Mouse (Mus musculus) ES-Bruce4 (cell line): Measurements from ENCODE around the gene Cacng6. TPM values are rescaled to one million over a fixed set of nuclear protein-coding genes. Genes with fewer than 3 reads are reported as not detected.
A peak's percentile ranks its signal among the peaks of the same experiment; 100 is the strongest.

ENCODE experiments used
- H3K27ac ChIP-seq: 2 replicates; pipeline ENCODE4 v1.5.1; 2012; ENCODE audit warnings: low read length, inconsistent platforms; ENCODE audit not compliant: insufficient read depth
- H3K27me3 ChIP-seq: 2 replicates; pipeline ENCODE4 v1.6.1; 2012; ENCODE audit warnings: mild to moderate bottlenecking, low read length, inconsistent platforms; ENCODE audit not compliant: control insufficient read depth, poor library complexity, insufficient read depth, severe bottlenecking
- H3K36me3 ChIP-seq: 2 replicates; pipeline ENCODE4 v1.6.1; 2012; ENCODE audit warnings: inconsistent platforms, mild to moderate bottlenecking, low read length, moderate library complexity; ENCODE audit not compliant: control insufficient read depth, poor library complexity, insufficient read depth, severe bottlenecking
- H3K4me1 ChIP-seq: one replicate; pipeline ENCODE4 v1.8.1; 2011; ENCODE audit warnings: low read length; ENCODE audit not compliant: control insufficient read depth, insufficient read depth
- H3K4me3 ChIP-seq: 2 replicates; pipeline ENCODE4 v1.5.1; 2011; ENCODE audit warnings: low read depth, mild to moderate bottlenecking, low read length
- H3K9ac ChIP-seq: 2 replicates; pipeline ENCODE4 v1.6.1; 2012; ENCODE audit warnings: low read depth, mild to moderate bottlenecking, inconsistent platforms; ENCODE audit not compliant: poor library complexity, severe bottlenecking
- H3K9me3 ChIP-seq: replicated peaks from 2 replicates; pipeline ENCODE4 v1.6.1; 2012; ENCODE audit warnings: mild to moderate bottlenecking, low read length, inconsistent platforms; ENCODE audit not compliant: control insufficient read depth, poor library complexity, insufficient read depth, severe bottlenecking
- CTCF ChIP-seq: IDR thresholded peaks from one replicate; pipeline ENCODE4 v1.8.1; 2011; ENCODE audit warnings: low read depth, low read length
- EP300 ChIP-seq: IDR thresholded peaks from 2 replicates; pipeline ENCODE4 v1.6.1; 2011; ENCODE audit warnings: low read depth, low read length; ENCODE audit not compliant: insufficient read depth
- POLR2A ChIP-seq: IDR thresholded peaks from one replicate; pipeline ENCODE4 v1.8.1; 2011; ENCODE audit warnings: low read length; ENCODE audit not compliant: insufficient read depth
- polyA plus RNA-seq: library from polyadenylated mRNA; stranded (reverse); fragments of >200 nt; gene quantifications from 2 replicates; pipeline ENCODE4 v1.2.4, GENCODE M21; 2011; ENCODE audit warnings: low read depth; ENCODE audit not compliant: missing spikeins, insufficient read depth, insufficient read length

The Cacng6 gene
- polyA plus RNA-seq, 1 experiment: 17.6 TPM

DNA sequence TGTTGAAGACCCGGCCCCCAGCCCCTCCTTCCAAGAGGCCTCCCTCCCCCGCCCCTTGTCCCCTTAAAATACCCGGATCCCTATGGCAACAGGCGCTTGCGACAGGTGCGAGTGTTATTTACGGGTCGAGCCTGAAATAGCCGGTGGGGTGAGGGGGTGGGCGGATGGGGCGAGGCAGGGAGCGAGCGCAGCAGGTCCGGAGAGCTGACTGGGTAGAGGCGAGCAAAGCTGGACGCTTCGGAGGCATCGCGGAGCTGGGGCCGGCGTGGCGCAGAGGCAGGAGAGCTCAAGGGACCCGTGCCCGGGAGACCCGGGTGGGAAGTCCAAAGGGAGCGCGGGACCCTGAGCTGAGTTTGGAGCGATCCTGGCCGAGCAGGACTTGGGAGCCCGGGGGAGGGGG lies 565 bp upstream of the Cacng6 start:
- Histone ChIP-seq H3K9me3 (no peaks in the 10 kb centered on the region), H3K9ac (peak overlapping the region; percentile 89), H3K4me1 (no peaks in the 10 kb centered on the region), H3K27me3 (no peaks in the 10 kb centered on the region), H3K27ac (peak overlapping the region; percentile 45; the same call in 1 of the 2 replicates), H3K36me3 (no peaks in the 10 kb centered on the region), H3K4me3 (peak overlapping the region; percentile 71)
- TF ChIP-seq POLR2A: no peak
- peak; percentile 66 for TF ChIP-seq EP300
- no peak for TF ChIP-seq CTCF

DNA sequence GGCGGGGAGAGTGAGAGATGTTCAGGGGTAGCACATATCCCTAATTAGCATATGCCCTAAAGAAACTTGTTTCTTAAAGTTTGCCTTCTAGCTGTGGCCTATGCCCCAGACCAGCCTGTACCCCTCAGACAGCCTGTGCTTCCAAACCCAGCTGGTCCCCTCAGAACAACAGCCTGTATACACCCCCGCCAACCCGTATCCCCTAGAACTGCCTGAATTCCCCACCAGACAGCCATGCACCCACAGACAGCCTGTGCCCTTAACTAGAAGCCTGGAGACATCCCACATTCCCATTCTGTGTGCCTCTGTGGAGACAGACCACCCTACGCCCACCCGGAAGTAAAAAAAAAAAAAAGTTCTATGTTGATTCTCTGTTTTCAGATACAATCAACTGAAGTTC lies 1.1 kb downstream of the Cacng6 start:
- no peak overlapping the region for H3K27ac ChIP-seq
- TF ChIP-seq CTCF (no peak), POLR2A (no peak), EP300 (no peak)
- no peaks in the 10 kb centered on the region for H3K27me3 ChIP-seq
- H3K4me3 ChIP-seq: peak overlapping the region; percentile 33
- no peaks in the 10 kb centered on the region for H3K9me3 ChIP-seq
- no peaks in the 10 kb centered on the region for H3K4me1 ChIP-seq
- no peaks in the 10 kb centered on the region for H3K36me3 ChIP-seq
- H3K9ac ChIP-seq: peak overlapping the region; percentile 89

- no peak overlapping the region for H3K9ac ChIP-seq
- H3K4me1 ChIP-seq: no peaks in the 10 kb centered on the region
- H3K36me3 ChIP-seq: no peaks in the 10 kb centered on the region
- TF ChIP-seq EP300 (no peak), CTCF (no peak), POLR2A (no peak)
- H3K27ac ChIP-seq: no peak overlapping the region
- no peaks in the 10 kb centered on the region for H3K9me3 ChIP-seq
- no peaks in the 10 kb centered on the region for H3K27me3 ChIP-seq
- no peak overlapping the region for H3K4me3 ChIP-seq
Observed at GRCm38 (mm10) chr7:3430161-3430560, 6.2 kb downstream of the Cacng6 start.

DNA sequence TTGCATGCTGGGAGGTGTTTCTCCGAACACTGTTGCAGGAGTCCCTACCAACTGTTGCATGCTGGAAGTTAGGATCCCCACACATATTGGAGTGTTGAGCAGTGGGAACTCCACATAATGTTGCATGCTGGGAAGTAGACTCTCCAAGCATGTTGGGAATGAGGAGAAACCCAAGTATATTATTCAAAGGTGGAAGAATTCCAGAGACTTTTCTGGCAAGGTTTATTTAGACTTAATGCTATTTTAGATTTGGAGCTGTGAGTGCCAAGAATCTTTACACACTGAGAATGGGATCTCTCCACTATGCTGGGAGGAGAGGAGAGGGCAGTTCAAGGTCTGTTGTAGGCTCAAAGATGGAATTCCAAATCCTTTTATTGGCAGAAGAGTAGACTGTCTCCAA lies 8.1 kb downstream of the Cacng6 start:
- H3K9me3 ChIP-seq: no peaks in the 10 kb centered on the region
- no peak for TF ChIP-seq POLR2A
- TF ChIP-seq EP300: no peak
- TF ChIP-seq CTCF: no peak
- H3K27me3 ChIP-seq: no peaks in the 10 kb centered on the region
- H3K27ac ChIP-seq: no peak overlapping the region
- no peak overlapping the region for H3K9ac ChIP-seq
- no peak overlapping the region for H3K4me3 ChIP-seq
- no peaks in the 10 kb centered on the region for H3K36me3 ChIP-seq
- H3K4me1 ChIP-seq: no peaks in the 10 kb centered on the region

- no peak for TF ChIP-seq POLR2A
- TF ChIP-seq CTCF: no peak
- TF ChIP-seq EP300: no peak
- no peaks in the 10 kb centered on the region for H3K4me1 ChIP-seq
- H3K27me3 ChIP-seq: no peaks in the 10 kb centered on the region
- no peak overlapping the region for H3K27ac ChIP-seq
- no peaks in the 10 kb centered on the region for H3K9me3 ChIP-seq
- no peaks in the 10 kb centered on the region for H3K36me3 ChIP-seq
- H3K4me3 ChIP-seq: no peak overlapping the region
- no peak overlapping the region for H3K9ac ChIP-seq
Observed at GRCm38 (mm10) chr7:3437941-3438340, 13.9 kb downstream of the Cacng6 start.

DNA sequence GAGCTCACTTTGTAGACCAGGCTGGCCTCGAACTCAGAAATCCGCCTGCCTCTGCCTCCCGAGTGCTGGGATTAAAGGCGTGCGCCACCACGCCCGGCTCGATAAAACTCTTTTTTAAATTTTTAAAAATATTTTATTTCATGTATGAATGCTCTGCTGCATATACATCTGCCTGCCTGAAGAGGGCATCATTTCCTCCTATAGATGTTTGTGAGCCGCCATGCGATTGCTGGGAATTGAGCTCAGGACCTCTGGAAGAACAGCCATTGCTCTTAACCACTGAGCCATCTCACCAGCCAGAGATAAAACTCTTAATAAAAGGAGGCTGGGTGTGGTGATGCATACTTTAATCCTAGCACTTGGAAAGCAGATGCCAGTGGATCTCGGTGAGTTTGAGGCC lies 16.0 kb downstream of the Cacng6 start:
- no peak overlapping the region for H3K4me3 ChIP-seq
- H3K9ac ChIP-seq: no peak overlapping the region
- TF ChIP-seq CTCF (peak; percentile 3), POLR2A (no peak)
- no peaks in the 10 kb centered on the region for H3K36me3 ChIP-seq
- H3K9me3 ChIP-seq: no peaks in the 10 kb centered on the region
- no peaks in the 10 kb centered on the region for H3K27me3 ChIP-seq
- no peaks in the 10 kb centered on the region for H3K4me1 ChIP-seq
- H3K27ac ChIP-seq: no peak overlapping the region
